Mouse (Mus musculus) spleen, adult 2 months (tissue): ENCODE measurements around the gene Kcnh5.

Experiments used
- CTCF ChIP-seq: fragments of 200-500 bp; IDR thresholded peaks from 2 replicates; pipeline ENCODE4 v1.5.1; 2011; ENCODE audit warnings: mild to moderate bottlenecking, inconsistent platforms; ENCODE audit not compliant: insufficient read depth, insufficient read length, insufficient replicate concordance; ENCODE audit errors: extremely low read depth
- POLR2A ChIP-seq: fragments of 200-500 bp; IDR thresholded peaks from 2 replicates; pipeline ENCODE4 v1.6.1; 2011; ENCODE audit warnings: low read depth, low read length, inconsistent platforms

GRCm38 (mm10) chr12:74849912-74850311 is 327.2 kb downstream of the Kcnh5 start:
- TF ChIP-seq CTCF = no peak
- no peak for TF ChIP-seq POLR2A
